Mouse (Mus musculus): Measurements from ENCODE around the gene Pdik1l. TPM values are rescaled to one million over a fixed set of nuclear protein-coding genes. Genes with fewer than 3 reads are reported as not detected.

Gene Pdik1l
- polyA plus RNA-seq, 1 experiment from 2014 or later: 18.5 TPM

GRCm38 (mm10) chr4:134252131-134252910 is 35.4 kb downstream of the Pdik1l start:
- ATAC-seq (ENCODE audit: low read depth) (no peak), DNase-seq (ENCODE audit: low spot score) (no peak)
- Histone ChIP-seq H3K36me3 (ENCODE audit: control insufficient read depth, insufficient read depth, low read length) (no peaks in the 10 kb centered on the region), H3K9ac (ENCODE audit: low read depth, low read length) (0 out of 2 replicates have a peak overlapping the region, but pooled peaks have one; percentile 65), H3K9me3 (ENCODE audit: control insufficient read depth, low read length) (no peaks in the 10 kb centered on the region), H3K4me1 (ENCODE audit: control insufficient read depth, insufficient read depth, low read length) (peaks cover 33% of the 10 kb centered on the region), H3K4me3 (ENCODE audit: low read depth, low read length) (peak overlapping the region; percentile 54), H3K27me3 (replicated peaks; ENCODE audit: control insufficient read depth, insufficient read depth, low read length) (peaks cover 82% of the 10 kb centered on the region), H3K4me2 (ENCODE audit: low read depth, low read length) (peak overlapping the region; percentile 93), H3K27ac (replicated peaks; ENCODE audit: low read depth, low read length) (no peak overlapping the region)
- WGBS: 9% methylated on average over 20 of the region's 22 CpGs

- no peaks in the 10 kb centered on the region for H3K36me3 ChIP-seq (ENCODE audit: control insufficient read depth, insufficient read depth, low read length)
- ATAC-seq (ENCODE audit: low read depth): 0 out of 2 replicates have a peak, but pooled peaks have one; percentile 11
- peak overlapping the region; percentile 65 for H3K9ac ChIP-seq (ENCODE audit: low read depth, low read length)
- peaks cover 33% of the 10 kb centered on the region for H3K4me1 ChIP-seq (ENCODE audit: control insufficient read depth, insufficient read depth, low read length)
- H3K4me2 ChIP-seq (ENCODE audit: low read depth, low read length): peak overlapping the region; percentile 93
- 1% methylated on average over 58 of the region's 91 CpGs for WGBS
- no peaks in the 10 kb centered on the region for H3K9me3 ChIP-seq (ENCODE audit: control insufficient read depth, low read length)
- peaks cover 89% of the 10 kb centered on the region for H3K27me3 ChIP-seq (replicated peaks; ENCODE audit: control insufficient read depth, insufficient read depth, low read length)
- no peak for DNase-seq (ENCODE audit: low spot score)
- no peak overlapping the region for H3K27ac ChIP-seq (replicated peaks; ENCODE audit: low read depth, low read length)
- peak overlapping the region; percentile 54 for H3K4me3 ChIP-seq (ENCODE audit: low read depth, low read length)
Observed at GRCm38 (mm10) chr4:134251241-134252130, 36.2 kb downstream of the Pdik1l start.

- WGBS: 10% methylated on average over 10 of the region's 10 CpGs
- no peak for DNase-seq (ENCODE audit: low spot score)
- H3K4me1 ChIP-seq (ENCODE audit: control insufficient read depth, insufficient read depth, low read length): peaks cover 34% of the 10 kb centered on the region
- H3K9ac ChIP-seq (ENCODE audit: low read depth, low read length): peak overlapping the region; percentile 65; the same call in 1 of the 2 replicates
- no peaks in the 10 kb centered on the region for H3K36me3 ChIP-seq (ENCODE audit: control insufficient read depth, insufficient read depth, low read length)
- H3K4me2 ChIP-seq (ENCODE audit: low read depth, low read length): peak overlapping the region; percentile 93
- no peak for ATAC-seq (ENCODE audit: low read depth)
- peaks cover 91% of the 10 kb centered on the region for H3K27me3 ChIP-seq (replicated peaks; ENCODE audit: control insufficient read depth, insufficient read depth, low read length)
- H3K9me3 ChIP-seq (ENCODE audit: control insufficient read depth, low read length): no peaks in the 10 kb centered on the region
- peak overlapping the region; percentile 54 for H3K4me3 ChIP-seq (ENCODE audit: low read depth, low read length)
- no peak overlapping the region for H3K27ac ChIP-seq (replicated peaks; ENCODE audit: low read depth, low read length)
Observed at GRCm38 (mm10) chr4:134250930-134251240, 36.8 kb downstream of the Pdik1l start.

GRCm38 (mm10) chr4:134250116-134250929 is 37.4 kb downstream of the Pdik1l start:
- DNase-seq (ENCODE audit: low spot score) (no peak), ATAC-seq (ENCODE audit: low read depth) (no peak)
- no peaks in the 10 kb centered on the region for H3K36me3 ChIP-seq (ENCODE audit: control insufficient read depth, insufficient read depth, low read length)
- H3K4me1 ChIP-seq (ENCODE audit: control insufficient read depth, insufficient read depth, low read length): peaks cover 37% of the 10 kb centered on the region
- WGBS: 6% methylated on average over 26 of the region's 27 CpGs
- peaks cover 86% of the 10 kb centered on the region for H3K27me3 ChIP-seq (replicated peaks; ENCODE audit: control insufficient read depth, insufficient read depth, low read length)
- H3K4me2 ChIP-seq (ENCODE audit: low read depth, low read length): peak overlapping the region; percentile 93
- peak overlapping the region; percentile 54 for H3K4me3 ChIP-seq (ENCODE audit: low read depth, low read length)
- peak overlapping the region; percentile 52; the same call in 1 of the 2 replicates for H3K9ac ChIP-seq (ENCODE audit: low read depth, low read length)
- no peaks in the 10 kb centered on the region for H3K9me3 ChIP-seq (ENCODE audit: control insufficient read depth, low read length)
- H3K27ac ChIP-seq (replicated peaks; ENCODE audit: low read depth, low read length): no peak overlapping the region

- H3K36me3 ChIP-seq (ENCODE audit: control insufficient read depth, insufficient read depth, low read length): no peaks in the 10 kb centered on the region
- H3K9me3 ChIP-seq (ENCODE audit: control insufficient read depth, low read length): no peaks in the 10 kb centered on the region
- WGBS: 1% methylated on average over 21 of the region's 30 CpGs
- H3K27me3 ChIP-seq (replicated peaks; ENCODE audit: control insufficient read depth, insufficient read depth, low read length): peaks cover 80% of the 10 kb centered on the region
- no peak overlapping the region for H3K27ac ChIP-seq (replicated peaks; ENCODE audit: low read depth, low read length)
- peak overlapping the region; percentile 93 for H3K4me2 ChIP-seq (ENCODE audit: low read depth, low read length)
- peak overlapping the region; percentile 54 for H3K4me3 ChIP-seq (ENCODE audit: low read depth, low read length)
- ATAC-seq (ENCODE audit: low read depth) (peak; percentile 70), DNase-seq (ENCODE audit: low spot score) (peak; percentile 71)
- H3K9ac ChIP-seq (ENCODE audit: low read depth, low read length): peak overlapping the region; percentile 52
- peaks cover 40% of the 10 kb centered on the region for H3K4me1 ChIP-seq (ENCODE audit: control insufficient read depth, insufficient read depth, low read length)
Observed at GRCm38 (mm10) chr4:134249651-134250050, 38.0 kb downstream of the Pdik1l start.

GRCm38 (mm10) chr4:134246719-134247258 is 40.9 kb downstream of the Pdik1l start, which contains the start of gene Gm30191:
Gene Gm30191, plus strand, starts transcription at chr4:134246935.
- Histone ChIP-seq H3K9me3 (ENCODE audit: control insufficient read depth, low read length) (no peaks in the 10 kb centered on the region), H3K9ac (ENCODE audit: low read depth, low read length) (peak within 1 kb of the TSS; percentile 54), H3K4me2 (ENCODE audit: low read depth, low read length) (peak within 1 kb of the TSS; percentile 94), H3K27ac (replicated peaks; ENCODE audit: low read depth, low read length) (no peak within 1 kb of the TSS), H3K4me1 (ENCODE audit: control insufficient read depth, insufficient read depth, low read length) (peaks cover 32% of the 10 kb centered on the region), H3K36me3 (ENCODE audit: control insufficient read depth, insufficient read depth, low read length) (no peaks in the 10 kb centered on the region), H3K27me3 (replicated peaks; ENCODE audit: control insufficient read depth, insufficient read depth, low read length) (peaks cover 52% of the 10 kb centered on the region), H3K4me3 (ENCODE audit: low read depth, low read length) (peak within 1 kb of the TSS; percentile 84)
- WGBS: 71% methylated on average over 7 of the region's 7 CpGs
- DNase-seq (ENCODE audit: low spot score): no peak
- no peak for ATAC-seq (ENCODE audit: low read depth)

- WGBS: 29% methylated on average over 4 of the region's 4 CpGs
Observed at GRCm38 (mm10) chr4:134246256-134246655, 41.4 kb downstream of the Pdik1l start.

More at GRCm38 (mm10) chr4:134246256-134246655, 41.4 kb downstream of the Pdik1l start:
- Histone ChIP-seq H3K9ac (ENCODE audit: low read depth, low read length) (no peak overlapping the region), H3K27me3 (replicated peaks; ENCODE audit: control insufficient read depth, insufficient read depth, low read length) (peaks cover 47% of the 10 kb centered on the region), H3K9me3 (ENCODE audit: control insufficient read depth, low read length) (no peaks in the 10 kb centered on the region), H3K36me3 (ENCODE audit: control insufficient read depth, insufficient read depth, low read length) (no peaks in the 10 kb centered on the region), H3K4me2 (ENCODE audit: low read depth, low read length) (no peak overlapping the region), H3K4me1 (ENCODE audit: control insufficient read depth, insufficient read depth, low read length) (peaks cover 28% of the 10 kb centered on the region), H3K27ac (replicated peaks; ENCODE audit: low read depth, low read length) (no peak overlapping the region), H3K4me3 (ENCODE audit: low read depth, low read length) (no peak overlapping the region)
- DNase-seq (ENCODE audit: low spot score): no peak
- ATAC-seq (ENCODE audit: low read depth): no peak

Data from embryonic facial prominence, embryonic 14.5 days (tissue).